Mouse (Mus musculus): Measurements from ENCODE around the gene Car9. TPM values are rescaled to one million over a fixed set of nuclear protein-coding genes. Genes with fewer than 3 reads are reported as not detected.

Gene Car9
- total RNA-seq, 2 experiments from 2014 or later: 0.74 to 0.97 TPM

Other genes with a start within 250 kb of the Car9 start
- under 1 TPM; 0.05 to 0.14 TPM for gene Atp8b5, start 239.8 kb upstream of the Car9 start, total RNA-seq (2021)
- 10 to 100 TPM; 39.5 to 41.2 TPM for gene Rusc2, start 125.0 kb upstream of the Car9 start, total RNA-seq (2021)
- not detected for gene Fam166b, start 77.8 kb upstream of the Car9 start, total RNA-seq (2021)
- gene Tesk1, start 65.0 kb upstream of the Car9 start, total RNA-seq (2021): 10 to 100 TPM; 41.2 to 45.4 TPM
- gene Cd72, start 52.3 kb upstream of the Car9 start, total RNA-seq (2021): under 1 TPM; 0.56 to 0.69 TPM
- gene Sit1, start 23.2 kb upstream of the Car9 start, total RNA-seq (2021): not detected
- 10 to 100 TPM; 33.3 to 36.9 TPM for gene Ccdc107, start 14.1 kb upstream of the Car9 start, total RNA-seq (2021)
- 10 to 100 TPM; 14.0 to 15.7 TPM for gene Arhgef39, start 7.3 kb upstream of the Car9 start, total RNA-seq (2021)
- gene Tpm2, start 16.8 kb downstream of the Car9 start, total RNA-seq (2021): 100 to 1,000 TPM; 104 to 136 TPM
- 10 to 100 TPM; 53.2 to 53.4 TPM for gene Creb3, start 55.4 kb downstream of the Car9 start, total RNA-seq (2021)
- gene Tln1, start 55.7 kb downstream of the Car9 start, total RNA-seq (2021): 100 to 1,000 TPM; 184 to 187 TPM
- gene Rgp1, start 71.7 kb downstream of the Car9 start, total RNA-seq (2021): 10 to 100 TPM; 38.6 to 39.1 TPM
- gene Gba2, start 71.9 kb downstream of the Car9 start, total RNA-seq (2021): 10 to 100 TPM; 17.7 to 17.8 TPM
- under 1 TPM in 1 of 2 experiments, not detected in 1; 0.52 TPM for gene Msmp, start 77.5 kb downstream of the Car9 start, total RNA-seq (2021)
- gene Npr2, start 125.0 kb downstream of the Car9 start, total RNA-seq (2021): 10 to 100 TPM; 35.1 to 35.8 TPM
- under 1 TPM in 1 of 2 experiments, not detected in 1; 0.32 TPM for gene Spag8, start 146.6 kb downstream of the Car9 start, total RNA-seq (2021)
- 10 to 100 TPM; 92.2 to 98.4 TPM for gene Hint2, start 149.5 kb downstream of the Car9 start, total RNA-seq (2021)
- 10 to 100 TPM; 15.4 to 17.9 TPM for gene Tmem8b, start 162.0 kb downstream of the Car9 start, total RNA-seq (2021)
- gene Fam221b, start 162.2 kb downstream of the Car9 start, total RNA-seq (2021): under 1 TPM in 1 of 2 experiments, not detected in 1; 0.23 TPM
- not detected for gene Olfr70, start 193.8 kb downstream of the Car9 start, total RNA-seq (2021)
- gene Olfr71, start 203.3 kb downstream of the Car9 start, total RNA-seq (2021): not detected
- gene Hrct1, start 220.2 kb downstream of the Car9 start, total RNA-seq (2021): 1 to 10 TPM; 3.2 to 3.4 TPM
- gene Spaar, start 223.1 kb downstream of the Car9 start, total RNA-seq (2021): 1 to 10 TPM; 2.0 to 2.3 TPM

Data from heart, postnatal 4 days (tissue).